Mouse (Mus musculus) ovary, postnatal 14 days (tissue): ENCODE measurements at regions not wholly inside any gene's neighbourhood (a gene's known extent, or its start where the extent isn't known, plus 50 kb on each side); places are given as distances from the start of the nearest gene placed in this dataset.
A peak's percentile ranks its signal among the peaks of the same experiment; 100 is the strongest.

ENCODE experiments used
- DNase-seq: peaks from one replicate; pipeline ENCODE4 v3.0.0; 2022; ENCODE audit warnings: low spot score

GRCm38 (mm10) chr11:65638211-65638610 lies 149.9 kb downstream of the Map2k4 start:
- no peak for DNase-seq

- no peak for DNase-seq
These were observed 150.9 kb downstream of the Map2k4 start for GRCm38 (mm10) chr11:65637206-65637605.

GRCm38 (mm10) chr11:65635307-65635706 lies 152.8 kb downstream of the Map2k4 start:
- DNase-seq, result no peak

- peak; percentile 13 for DNase-seq
These were observed 156.9 kb downstream of the Map2k4 start for GRCm38 (mm10) chr11:65631164-65631563.

GRCm38 (mm10) chr11:65630436-65630835 lies 157.7 kb downstream of the Map2k4 start:
- DNase-seq, result no peak

- DNase-seq, result no peak
These were observed 158.8 kb downstream of the Map2k4 start for GRCm38 (mm10) chr11:65629320-65629719.

GRCm38 (mm10) chr11:65618976-65619375 lies 169.1 kb downstream of the Map2k4 start:
- DNase-seq, result no peak

GRCm38 (mm10) chr11:65610536-65610935 lies 177.6 kb downstream of the Map2k4 start:
- no peak for DNase-seq

- DNase-seq, result no peak
These were observed 179.0 kb downstream of the Map2k4 start for GRCm38 (mm10) chr11:65609056-65609455.

GRCm38 (mm10) chr11:65597298-65598076 lies 190.6 kb downstream of the Map2k4 start:
- DNase-seq, result no peak

- no peak for DNase-seq
These were observed 199.6 kb downstream of the Map2k4 start for GRCm38 (mm10) chr11:65588491-65588890.

- no peak for DNase-seq
These were observed 220.3 kb downstream of the Map2k4 start for GRCm38 (mm10) chr11:65567831-65568230.

- DNase-seq, result no peak
These were observed 229.9 kb downstream of the Map2k4 start for GRCm38 (mm10) chr11:65558236-65558635.

GRCm38 (mm10) chr11:65551073-65551472 lies 237.0 kb downstream of the Map2k4 start:
- no peak for DNase-seq

GRCm38 (mm10) chr11:65544281-65544680 lies 243.8 kb downstream of the Map2k4 start:
- no peak for DNase-seq

GRCm38 (mm10) chr11:65543581-65543980 lies 244.5 kb downstream of the Map2k4 start:
- DNase-seq, result no peak

- DNase-seq, result no peak
These were observed 251.0 kb downstream of the Map2k4 start for GRCm38 (mm10) chr11:65537046-65537630.

- DNase-seq, result no peak
These were observed 252.2 kb downstream of the Map2k4 start for GRCm38 (mm10) chr11:65535726-65536442.

GRCm38 (mm10) chr11:65530744-65531143 lies 257.4 kb downstream of the Map2k4 start:
- DNase-seq, result no peak

- DNase-seq, result no peak
These were observed 235.5 kb upstream of the Myocd start for GRCm38 (mm10) chr11:65505106-65505865.

GRCm38 (mm10) chr11:65497979-65498378 lies 228.2 kb upstream of the Myocd start:
- no peak for DNase-seq

GRCm38 (mm10) chr11:65497415-65497814 lies 227.6 kb upstream of the Myocd start:
- DNase-seq, result no peak
